Mouse (Mus musculus) forebrain, embryonic 10.5 days (tissue): ENCODE data around the gene Pgm2. TPM values are rescaled to one million over a fixed set of nuclear protein-coding genes. Genes with fewer than 3 reads are reported as not detected.

Experiments used
- DNase-seq: peaks from one replicate; pipeline ENCODE4 v3.0.0-alpha.2; 2017; ENCODE audit warnings: low spot score; ENCODE audit errors: extremely low spot score
- H3K27ac ChIP-seq: fragments of 300-500 bp; sonication (generic); 2 replicates; pipeline ENCODE4 v1.5.1; 2016; ENCODE audit warnings: mild to moderate bottlenecking
- H3K27me3 ChIP-seq: fragments of 300-500 bp; sonication (generic); 2 replicates; pipeline ENCODE4 v1.6.1; 2016; ENCODE audit warnings: mild to moderate bottlenecking; ENCODE audit not compliant: poor library complexity, severe bottlenecking
- H3K36me3 ChIP-seq: fragments of 300-500 bp; sonication (generic); replicated peaks from 2 replicates; pipeline ENCODE4 v1.6.1; 2016; ENCODE audit warnings: mild to moderate bottlenecking, moderate library complexity
- H3K4me1 ChIP-seq: fragments of 300-500 bp; sonication (generic); 2 replicates; pipeline ENCODE4 v1.6.1; 2016
- H3K4me3 ChIP-seq: fragments of 300-500 bp; sonication (generic); 2 replicates; pipeline ENCODE4 v1.5.1; 2016; ENCODE audit warnings: mild to moderate bottlenecking, moderate library complexity
- H3K9me3 ChIP-seq: fragments of 300-500 bp; sonication (generic); 2 replicates; pipeline ENCODE4 v1.6.1; 2016; ENCODE audit warnings: mild to moderate bottlenecking, moderate library complexity
- WGBS: fragments of 180-500 bp; shearing (Covaris S2); methylation state at CpG from one replicate; pipeline ENCODE4 v1.1.7; 2016; 5-methylcytosine and 5-hydroxymethylcytosine counted together
- polyA plus RNA-seq: library from polyadenylated mRNA; unstranded; fragments of >200 nt; fragmentation: Nextera tagmentation; extraction: Ambion mirVana; gene quantifications from 2 replicates; pipeline ENCODE4 v1.2.1, GENCODE M21; 2016

Pgm2 gene
- polyA plus RNA-seq = 25.8 and 27.0 TPM in 2 replicates

GRCm38 (mm10) chr5:64092748-64093292, at the start of gene Pgm2:
Gene Pgm2 (plus strand): TSS chr5:64092950.
- peak; percentile 87 for DNase-seq
- H3K27ac ChIP-seq = peak within 1 kb of the TSS; percentile 88
- H3K36me3 ChIP-seq = peaks cover 7% of the 10 kb centered on the region
- H3K9me3 ChIP-seq = no peaks in the 10 kb centered on the region
- H3K4me3 ChIP-seq = peak within 1 kb of the TSS; percentile 83
- peaks cover 23% of the 10 kb centered on the region for H3K4me1 ChIP-seq
- WGBS = 1% methylated on average over 42 of the region's 43 CpGs
- peaks cover 20% of the 10 kb centered on the region; the same call in 1 of the 2 replicates for H3K27me3 ChIP-seq

DNA sequence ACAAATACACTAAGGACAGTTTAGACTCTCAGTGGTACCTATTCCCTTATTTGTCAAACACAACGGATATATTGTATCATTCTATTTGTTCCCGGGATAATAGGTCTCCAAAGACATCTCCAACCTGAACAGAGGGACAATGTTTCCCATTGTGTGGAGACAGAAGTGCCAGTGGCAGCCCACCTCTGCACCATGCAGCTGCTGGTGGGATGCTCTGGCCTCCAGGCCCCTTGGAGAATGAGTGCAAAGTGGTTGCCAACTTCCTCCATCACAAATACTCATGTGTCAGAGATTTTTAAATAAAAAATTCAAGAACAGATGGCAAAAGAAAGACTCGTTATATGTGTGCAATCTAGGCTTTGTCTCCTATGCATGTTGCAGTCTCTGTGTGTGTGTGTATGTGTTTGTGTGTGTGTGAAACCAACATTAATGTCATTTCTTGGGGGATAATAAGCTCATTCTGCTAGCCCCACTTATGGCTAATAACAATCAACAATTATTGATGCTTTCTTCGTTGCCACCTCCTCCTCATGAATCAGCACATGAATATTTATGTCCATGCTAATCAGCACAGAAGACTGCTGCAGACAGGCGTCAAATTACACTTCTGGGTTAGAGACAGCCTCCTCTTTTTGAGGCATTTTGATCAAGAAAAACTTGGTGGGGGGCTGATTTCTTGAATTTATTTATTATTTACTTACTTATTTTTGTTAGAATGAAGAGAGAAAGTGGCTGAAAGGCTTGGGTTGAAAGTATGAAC, 48.9 kb upstream of the Pgm2 start:
- WGBS = 67% methylated on average over 5 of the region's 5 CpGs
- peaks cover 45% of the 10 kb centered on the region for H3K4me1 ChIP-seq
- peak overlapping the region; percentile 53; the same call in 1 of the 2 replicates for H3K27ac ChIP-seq
- H3K4me3 ChIP-seq = no peak overlapping the region
- no peaks in the 10 kb centered on the region for H3K36me3 ChIP-seq
- no peaks in the 10 kb centered on the region for H3K9me3 ChIP-seq
- no peak for DNase-seq
- no peaks in the 10 kb centered on the region; the same call in 1 of the 2 replicates for H3K27me3 ChIP-seq

GRCm38 (mm10) chr5:64044790-64045189, 48.0 kb upstream of the Pgm2 start:
- Histone ChIP-seq H3K27ac (peak overlapping the region; percentile 53; the same call in 1 of the 2 replicates), H3K27me3 (no peaks in the 10 kb centered on the region; the same call in 1 of the 2 replicates), H3K9me3 (no peaks in the 10 kb centered on the region), H3K36me3 (no peaks in the 10 kb centered on the region), H3K4me3 (no peak overlapping the region), H3K4me1 (peaks cover 47% of the 10 kb centered on the region)
- no peak for DNase-seq
- 91% methylated on average over 18 of the region's 18 CpGs for WGBS

DNA sequence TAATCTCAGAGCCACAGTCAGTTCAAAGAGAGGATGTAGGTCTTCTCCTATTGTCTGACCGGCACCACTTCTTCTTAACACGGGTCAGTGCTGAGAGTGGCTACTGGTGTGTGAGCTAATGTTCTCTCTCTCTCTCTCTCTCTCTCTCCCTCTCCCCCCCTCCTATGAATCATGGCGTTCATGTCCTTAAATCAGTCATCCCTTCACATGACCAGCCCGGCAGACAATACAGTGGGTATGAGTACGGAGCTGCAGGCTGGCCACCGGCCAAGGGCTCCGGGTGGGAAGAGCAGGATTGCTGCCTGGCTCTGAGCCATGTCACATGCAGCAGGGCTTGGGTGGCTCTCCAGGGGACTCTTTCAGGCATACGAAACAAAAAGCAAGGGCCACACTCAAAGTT, 47.2 kb upstream of the Pgm2 start:
- Histone ChIP-seq H3K4me1 (peaks cover 47% of the 10 kb centered on the region), H3K36me3 (no peaks in the 10 kb centered on the region), H3K9me3 (no peaks in the 10 kb centered on the region), H3K27ac (0 out of 2 replicates have a peak overlapping the region, but pooled peaks have one; percentile 8), H3K4me3 (no peak overlapping the region), H3K27me3 (no peaks in the 10 kb centered on the region; the same call in 1 of the 2 replicates)
- no peak for DNase-seq
- 94% methylated on average over 8 of the region's 8 CpGs for WGBS

DNA sequence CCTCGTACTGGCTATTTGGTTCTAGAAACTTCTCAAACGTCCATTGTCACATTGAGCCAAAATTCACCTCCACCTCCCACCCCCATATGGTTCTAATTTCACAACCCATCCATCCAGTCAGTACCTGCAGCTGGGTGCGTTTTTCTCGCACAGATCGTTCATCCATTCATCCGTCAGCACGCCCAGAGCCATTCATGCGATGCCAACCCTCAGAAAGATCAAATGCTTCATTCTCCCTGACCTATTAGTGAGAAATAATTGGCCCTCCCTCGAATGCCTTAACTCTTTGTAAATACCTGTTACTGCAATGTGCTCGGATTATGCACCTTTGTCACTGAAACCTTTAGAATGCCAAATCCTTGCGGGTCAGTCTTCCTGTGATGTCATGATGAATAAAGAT, 45.8 kb upstream of the Pgm2 start:
- 67% methylated on average over 11 of the region's 11 CpGs for WGBS
- no peak for DNase-seq

GRCm38 (mm10) chr5:64047921-64048320, 44.8 kb upstream of the Pgm2 start:
- Histone ChIP-seq H3K4me1 (peaks cover 47% of the 10 kb centered on the region), H3K4me3 (no peak overlapping the region), H3K36me3 (no peaks in the 10 kb centered on the region), H3K27ac (0 out of 2 replicates have a peak overlapping the region, but pooled peaks have one; percentile 44), H3K9me3 (0 out of 2 replicates have a peak, but pooled peaks cover 3% of the 10 kb centered on the region), H3K27me3 (no peaks in the 10 kb centered on the region; the same call in 1 of the 2 replicates)
- 60% methylated on average over 6 of the region's 6 CpGs for WGBS
- no peak for DNase-seq

More for the DNA sequence above, 45.8 kb upstream of the Pgm2 start:
- no peak overlapping the region for H3K27ac ChIP-seq
- H3K4me3 ChIP-seq = no peak overlapping the region
- no peaks in the 10 kb centered on the region for H3K9me3 ChIP-seq
- H3K4me1 ChIP-seq = peaks cover 47% of the 10 kb centered on the region
- no peaks in the 10 kb centered on the region for H3K36me3 ChIP-seq
- no peaks in the 10 kb centered on the region; the same call in 1 of the 2 replicates for H3K27me3 ChIP-seq

DNA sequence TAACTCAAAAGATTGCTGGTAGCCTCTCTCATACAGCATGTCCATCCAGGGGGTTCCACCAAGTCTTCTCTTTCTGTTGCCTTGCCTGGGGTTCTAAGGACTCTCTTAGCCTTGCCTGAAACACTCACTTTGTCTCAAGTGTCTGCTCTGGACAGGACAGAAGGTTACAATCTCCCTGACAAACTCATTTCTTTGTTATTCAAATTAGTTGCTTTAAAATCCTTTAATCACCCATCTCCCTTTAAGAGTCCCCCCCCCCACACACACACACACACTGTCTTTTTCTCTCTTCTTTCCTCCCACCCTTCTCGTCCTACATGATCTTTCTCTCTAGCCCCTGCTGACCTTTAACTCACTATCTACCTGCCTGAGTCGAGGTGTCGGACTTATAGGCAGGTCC, 44.1 kb upstream of the Pgm2 start:
- 58% methylated on average over 3 of the region's 3 CpGs for WGBS
- H3K36me3 ChIP-seq = no peaks in the 10 kb centered on the region

GRCm38 (mm10) chr5:64049256-64049655, 43.5 kb upstream of the Pgm2 start:
- H3K9me3 ChIP-seq = 0 out of 2 replicates have a peak, but pooled peaks cover 5% of the 10 kb centered on the region
- H3K4me3 ChIP-seq = no peak overlapping the region
- H3K27me3 ChIP-seq = no peaks in the 10 kb centered on the region; the same call in 1 of the 2 replicates
- no peak overlapping the region for H3K27ac ChIP-seq
- DNase-seq = no peak
- WGBS = 84% methylated on average over 5 of the region's 5 CpGs
- H3K36me3 ChIP-seq = no peaks in the 10 kb centered on the region
- H3K4me1 ChIP-seq = peaks cover 36% of the 10 kb centered on the region

More for the DNA sequence above, 44.1 kb upstream of the Pgm2 start:
- no peak overlapping the region for H3K4me3 ChIP-seq
- DNase-seq = no peak
- 0 out of 2 replicates have a peak, but pooled peaks cover 5% of the 10 kb centered on the region for H3K9me3 ChIP-seq
- no peaks in the 10 kb centered on the region; the same call in 1 of the 2 replicates for H3K27me3 ChIP-seq
- peaks cover 42% of the 10 kb centered on the region for H3K4me1 ChIP-seq
- no peak overlapping the region for H3K27ac ChIP-seq

GRCm38 (mm10) chr5:64053010-64053409, 39.7 kb upstream of the Pgm2 start:
- DNase-seq = no peak
- H3K4me1 ChIP-seq = peaks cover 11% of the 10 kb centered on the region
- 86% methylated on average over 5 of the region's 5 CpGs for WGBS

GRCm38 (mm10) chr5:64056210-64056609, 36.5 kb upstream of the Pgm2 start:
- Histone ChIP-seq H3K27ac (no peak overlapping the region), H3K4me1 (no peaks in the 10 kb centered on the region), H3K36me3 (no peaks in the 10 kb centered on the region), H3K9me3 (peaks cover 8% of the 10 kb centered on the region; the same call in 1 of the 2 replicates), H3K4me3 (no peak overlapping the region), H3K27me3 (no peaks in the 10 kb centered on the region)
- DNase-seq = no peak
- 94% methylated on average over 6 of the region's 6 CpGs for WGBS

More at GRCm38 (mm10) chr5:64053010-64053409, 39.7 kb upstream of the Pgm2 start:
- Histone ChIP-seq H3K27me3 (no peaks in the 10 kb centered on the region), H3K27ac (no peak overlapping the region), H3K9me3 (peaks cover 8% of the 10 kb centered on the region; the same call in 1 of the 2 replicates), H3K4me3 (no peak overlapping the region), H3K36me3 (no peaks in the 10 kb centered on the region)

DNA sequence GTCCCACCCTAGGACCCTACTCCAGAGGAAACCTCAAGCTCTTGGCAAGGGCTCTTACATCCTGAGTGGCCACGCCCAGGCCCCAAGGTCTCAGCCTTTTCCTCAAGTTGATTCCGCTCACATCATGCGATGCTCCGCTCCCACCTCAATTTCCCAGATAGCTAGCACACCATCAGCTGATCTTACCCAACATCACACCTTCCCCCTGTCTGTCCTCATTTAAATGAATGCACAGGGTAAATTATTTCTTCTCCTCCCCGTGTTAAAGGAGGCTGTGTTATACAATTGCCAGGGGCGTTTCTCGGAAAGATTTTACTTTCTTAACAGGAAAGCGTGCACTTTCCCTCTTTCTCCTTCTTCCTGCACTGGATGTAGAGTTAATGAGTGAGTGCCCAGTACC, 31.9 kb upstream of the Pgm2 start:
- DNase-seq = no peak
- 97% methylated on average over 8 of the region's 8 CpGs for WGBS
- Histone ChIP-seq H3K27ac (no peak overlapping the region), H3K4me3 (no peak overlapping the region), H3K4me1 (no peaks in the 10 kb centered on the region), H3K9me3 (no peaks in the 10 kb centered on the region), H3K36me3 (no peaks in the 10 kb centered on the region), H3K27me3 (no peaks in the 10 kb centered on the region)

DNA sequence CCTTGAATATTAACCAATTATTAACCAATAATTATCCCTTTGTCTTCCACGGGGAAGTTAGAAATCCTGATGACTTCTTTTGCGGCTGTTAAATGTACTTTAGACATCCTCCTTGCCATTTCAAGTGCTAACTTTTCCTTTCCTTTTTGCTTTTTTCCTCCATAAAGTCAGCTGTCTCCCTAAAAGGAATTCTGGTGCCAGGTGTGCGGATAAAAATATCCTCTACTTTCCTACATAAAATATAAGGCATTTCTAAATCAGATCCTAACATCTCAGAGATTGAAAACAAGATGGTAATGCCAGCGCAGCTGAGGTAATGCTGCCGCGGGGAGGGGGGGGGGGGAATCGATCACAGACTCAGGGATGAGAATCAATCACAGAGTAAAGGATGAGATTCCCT, 31.1 kb upstream of the Pgm2 start:
- Histone ChIP-seq H3K4me1 (no peaks in the 10 kb centered on the region), H3K27me3 (no peaks in the 10 kb centered on the region), H3K4me3 (no peak overlapping the region), H3K27ac (no peak overlapping the region), H3K36me3 (no peaks in the 10 kb centered on the region), H3K9me3 (no peaks in the 10 kb centered on the region)
- WGBS = 86% methylated on average over 7 of the region's 7 CpGs
- no peak for DNase-seq
